Mouse (Mus musculus) layer of hippocampus, postnatal 36 days (tissue): ENCODE measurements at regions not wholly inside any gene's neighbourhood (a gene's known extent, or its start where the extent isn't known, plus 50 kb on each side); places are given as distances from the start of the nearest gene placed in this dataset.

Experiments
- DNase-seq, 2 experiments: peaks; one replicate each; pipeline ENCODE4 v3.0.0; 2022

GRCm38 (mm10) chr6:50059917-50060316 is 50.1 kb upstream of the Mpp6 start:
- no peak for DNase-seq
